18 mouse cellular contexts compared by ENCODE assay signal in the genomic region with DNA sequence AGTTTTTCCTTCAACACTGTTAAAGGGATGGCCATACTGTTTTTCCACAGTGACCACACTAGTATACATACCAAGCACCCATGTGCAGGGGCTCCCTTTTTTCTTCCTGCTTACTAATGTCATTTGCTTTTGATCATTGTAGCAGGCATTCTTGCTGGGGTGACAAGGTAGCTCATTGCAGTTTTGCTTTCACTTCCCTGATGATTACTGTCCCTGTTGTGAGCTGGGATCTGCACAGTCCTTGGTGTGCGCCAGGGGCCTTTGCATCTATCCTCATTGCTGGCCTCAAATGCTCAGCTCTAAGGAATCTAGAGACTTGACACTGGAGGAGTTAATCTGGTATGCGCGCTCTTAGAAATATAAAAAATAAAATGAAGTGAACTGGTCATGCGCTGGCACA.
"Had no signal": no experiment of that assay in that cellular context is flagged by ENCODE, and none has a peak within 500 bp of the region (broad histone marks: within the 10 kb centered on the region; RNA-seq: fewer than 3 reads in every experiment).

No protein-coding gene starts in this region.

- H3K27ac ChIP-seq: lung, embryonic 15.5 days; macrophage; midbrain, embryonic 13.5 days; midbrain, embryonic 15.5 days; neural tube, embryonic 12.5 days; stomach, embryonic 15.5 days; stomach, postnatal 0 days had no signal

- H3K4me3 ChIP-seq: lung, embryonic 15.5 days; megakaryocyte, embryonic 14.5 days; midbrain, embryonic 13.5 days; midbrain, embryonic 15.5 days; neural tube, embryonic 12.5 days; stomach, embryonic 15.5 days had no signal

- H3K36me3 ChIP-seq: lung, embryonic 15.5 days; midbrain, embryonic 13.5 days; midbrain, embryonic 15.5 days; neural tube, embryonic 12.5 days; stomach, embryonic 15.5 days had no signal

- H3K9me3 ChIP-seq: lung, embryonic 15.5 days; midbrain, embryonic 13.5 days; midbrain, embryonic 15.5 days; neural tube, embryonic 12.5 days; stomach, embryonic 15.5 days had no signal

- H3K4me2 ChIP-seq: lung, embryonic 15.5 days; midbrain, embryonic 11.5 days; midbrain, embryonic 13.5 days; midbrain, embryonic 15.5 days; neural tube, embryonic 12.5 days; stomach, embryonic 15.5 days had no signal

- H3K27me3 ChIP-seq: lung, embryonic 15.5 days; megakaryocyte, embryonic 14.5 days; midbrain, embryonic 13.5 days; midbrain, embryonic 15.5 days; neural tube, embryonic 12.5 days; stomach, embryonic 15.5 days had no signal

- ATAC-seq: liver, postnatal 0 days; lung, postnatal 0 days; midbrain, embryonic 13.5 days; midbrain, embryonic 15.5 days had no signal

- DNase-seq: liver, postnatal 0 days; lung, adult 2 months; lung, postnatal 14 days; lung, postnatal 36 days; right cerebral cortex, postnatal 14 days; thymus, adult 2 months; thymus, postnatal 25 days; thymus, postnatal 4 days had no signal

- H3K9ac ChIP-seq: liver, postnatal 0 days; lung, embryonic 15.5 days; midbrain, embryonic 13.5 days; midbrain, embryonic 15.5 days; neural tube, embryonic 12.5 days; stomach, embryonic 15.5 days had no signal

- H3K4me1 ChIP-seq: megakaryocyte, embryonic 14.5 days; midbrain, embryonic 13.5 days; midbrain, embryonic 15.5 days; neural tube, embryonic 12.5 days; stomach, embryonic 15.5 days had no signal
